Mouse (Mus musculus) embryo, embryonic 10 days (tissue): ENCODE measurements at regions not wholly inside any gene's neighbourhood (a gene's known extent, or its start where the extent isn't known, plus 50 kb on each side); places are given as distances from the start of the nearest gene placed in this dataset.
A peak's percentile ranks its signal among the peaks of the same experiment; 100 is the strongest.

Experiments used
- DNase-seq: peaks from one replicate; pipeline ENCODE4 v3.0.0-alpha.2; 2015; ENCODE audit warnings: low spot score

GRCm38 (mm10) chr13:35079685-35080084 is 52.8 kb upstream of the Eci2 start:
- DNase-seq = no peak

GRCm38 (mm10) chr13:35085386-35085785 is 58.5 kb upstream of the Eci2 start:
- DNase-seq = no peak

- no peak for DNase-seq
These were observed 60.5 kb upstream of the Eci2 start for GRCm38 (mm10) chr13:35087246-35088040.

GRCm38 (mm10) chr13:35091155-35091554 is 64.3 kb upstream of the Eci2 start:
- no peak for DNase-seq

- peak; percentile 68 for DNase-seq
These were observed 92.9 kb upstream of the Eci2 start for GRCm38 (mm10) chr13:35119782-35120181.

GRCm38 (mm10) chr13:35129475-35129874 is 102.6 kb upstream of the Eci2 start:
- no peak for DNase-seq

GRCm38 (mm10) chr13:35131272-35132185 is 104.6 kb upstream of the Eci2 start:
- no peak for DNase-seq

- no peak for DNase-seq
These were observed 124.7 kb upstream of the Eci2 start for GRCm38 (mm10) chr13:35151629-35152028.

- no peak for DNase-seq
These were observed 132.6 kb upstream of the Eci2 start for GRCm38 (mm10) chr13:35159456-35159855.

GRCm38 (mm10) chr13:35160767-35161166 is 133.9 kb upstream of the Eci2 start:
- DNase-seq = no peak

- DNase-seq = no peak
These were observed 139.2 kb upstream of the Eci2 start for GRCm38 (mm10) chr13:35166080-35166479.

- no peak for DNase-seq
These were observed 140.1 kb upstream of the Eci2 start for GRCm38 (mm10) chr13:35166831-35167541.

GRCm38 (mm10) chr13:35171562-35172254 is 144.8 kb upstream of the Eci2 start:
- no peak for DNase-seq

- DNase-seq = no peak
These were observed 146.6 kb upstream of the Eci2 start for GRCm38 (mm10) chr13:35173522-35173921.

- no peak for DNase-seq
These were observed 148.7 kb upstream of the Eci2 start for GRCm38 (mm10) chr13:35175587-35175986.

- peak; percentile 7 for DNase-seq
These were observed 150.4 kb upstream of the Eci2 start for GRCm38 (mm10) chr13:35177305-35177704.

- peak; percentile 76 for DNase-seq
These were observed 162.3 kb upstream of the Eci2 start for GRCm38 (mm10) chr13:35189028-35189711.

GRCm38 (mm10) chr13:35202069-35202468 is 175.2 kb upstream of the Eci2 start:
- no peak for DNase-seq

GRCm38 (mm10) chr13:35208319-35208718 is 181.4 kb upstream of the Eci2 start:
- no peak for DNase-seq

GRCm38 (mm10) chr13:35209551-35209950 is 182.7 kb upstream of the Eci2 start:
- no peak for DNase-seq

GRCm38 (mm10) chr13:35211834-35212233 is 184.9 kb upstream of the Eci2 start:
- no peak for DNase-seq
